Mouse (Mus musculus): Measurements from ENCODE around the gene Ccdc141.

Ccdc141 gene

GRCm38 (mm10) chr2:76972051-76972450, 198.4 kb downstream of the Ccdc141 start:
- no peak for DNase-seq (ENCODE audit: low read depth)

GRCm38 (mm10) chr2:76971069-76971468, 199.4 kb downstream of the Ccdc141 start:
- no peak for DNase-seq (ENCODE audit: low read depth)

- DNase-seq (ENCODE audit: low read depth): no peak
Measured at GRCm38 (mm10) chr2:76970669-76971068, 199.8 kb downstream of the Ccdc141 start.

- DNase-seq (ENCODE audit: low read depth): no peak
Measured at GRCm38 (mm10) chr2:76970204-76970603, 200.2 kb downstream of the Ccdc141 start.

GRCm38 (mm10) chr2:76969637-76970036, 200.8 kb downstream of the Ccdc141 start:
- DNase-seq (ENCODE audit: low read depth): no peak

GRCm38 (mm10) chr2:76968919-76969318, 201.5 kb downstream of the Ccdc141 start:
- peak; percentile 24 for DNase-seq (ENCODE audit: low read depth)

- no peak for DNase-seq (ENCODE audit: low read depth)
Measured at GRCm38 (mm10) chr2:76966582-76966981, 203.9 kb downstream of the Ccdc141 start.

- DNase-seq (ENCODE audit: low read depth): no peak
Measured at GRCm38 (mm10) chr2:76966013-76966412, 204.4 kb downstream of the Ccdc141 start.

GRCm38 (mm10) chr2:76965542-76965941, 204.9 kb downstream of the Ccdc141 start:
- DNase-seq (ENCODE audit: low read depth): no peak

GRCm38 (mm10) chr2:76962045-76962432, 208.4 kb downstream of the Ccdc141 start:
- DNase-seq (ENCODE audit: low read depth): no peak

- DNase-seq (ENCODE audit: low read depth): no peak
Measured at GRCm38 (mm10) chr2:76961420-76962044, 208.9 kb downstream of the Ccdc141 start.
